Mouse (Mus musculus) midbrain, embryonic 16.5 days (tissue): ENCODE data around the gene Colq. TPM values are rescaled to one million over a fixed set of nuclear protein-coding genes. Genes with fewer than 3 reads are reported as not detected.
"Not testable (repeated sequence)": the region's sequence is repeated elsewhere in the genome, so short reads cannot be mapped to it uniquely, and the experiment has no call there.

ENCODE experiments used
- ATAC-seq: fragments of 200-750 bp; cut with Nextera tagmentation; 2 replicates; pipeline ENCODE4 v1.8.0; 2017; ENCODE audit warnings: moderate TSS enrichment
- H3K27ac ChIP-seq: fragments of 300-500 bp; sonication (generic); 2 replicates; pipeline ENCODE4 v1.5.1; 2014; ENCODE audit warnings: mild to moderate bottlenecking, low read length, mixed read lengths
- H3K27me3 ChIP-seq: fragments of 300-500 bp; sonication (generic); 2 replicates; pipeline ENCODE4 v1.6.1; 2014; ENCODE audit warnings: low read depth, low read length, mixed read lengths; ENCODE audit not compliant: control insufficient read depth, insufficient read depth
- H3K36me3 ChIP-seq: fragments of 300-500 bp; sonication (generic); 2 replicates; pipeline ENCODE4 v1.6.1; 2014; ENCODE audit warnings: mild to moderate bottlenecking, low read length, moderate library complexity, mixed read lengths; ENCODE audit not compliant: control insufficient read depth, insufficient read depth
- H3K4me1 ChIP-seq: fragments of 300-500 bp; sonication (generic); 2 replicates; pipeline ENCODE4 v1.6.1; 2014; ENCODE audit warnings: mild to moderate bottlenecking, low read length, mixed read lengths; ENCODE audit not compliant: control insufficient read depth, insufficient read depth
- H3K4me2 ChIP-seq: fragments of 300-500 bp; sonication (generic); 2 replicates; pipeline ENCODE4 v1.6.1; 2014; ENCODE audit warnings: mild to moderate bottlenecking, low read length, mixed read lengths
- H3K4me3 ChIP-seq: fragments of 300-500 bp; sonication (generic); 2 replicates; pipeline ENCODE4 v1.5.1; 2014; ENCODE audit warnings: low read depth, mild to moderate bottlenecking, low read length, moderate library complexity, mixed read lengths
- H3K9ac ChIP-seq: fragments of 300-500 bp; sonication (generic); 2 replicates; pipeline ENCODE4 v1.6.1; 2014; ENCODE audit warnings: low read depth, low read length, mixed read lengths
- H3K9me3 ChIP-seq: fragments of 300-500 bp; sonication (generic); replicated peaks from 2 replicates; pipeline ENCODE4 v1.6.1; 2014; ENCODE audit warnings: mild to moderate bottlenecking, low read length, mixed read lengths; ENCODE audit not compliant: control insufficient read depth, poor library complexity, severe bottlenecking
- WGBS: fragments of 180-500 bp; shearing (Covaris S2); extraction: QIAGEN DNeasy Blood & Tissue Kit; methylation state at CpG from one replicate; pipeline ENCODE4 v1.1.7; 2014; 5-methylcytosine and 5-hydroxymethylcytosine counted together
- polyA plus RNA-seq: library from polyadenylated mRNA; unstranded; fragments of >200 nt; fragmentation: Nextera tagmentation; extraction: Ambion mirVana; gene quantifications from 2 replicates; pipeline ENCODE4 v1.2.1, GENCODE M21; 2015

Gene Colq
- polyA plus RNA-seq, 1 experiment from 2014 or later, result not detected

GRCm38 (mm10) chr14:31605514-31605913 is 14.4 kb upstream of the Colq start:
- Histone ChIP-seq H3K36me3 (no peaks in the 10 kb centered on the region), H3K27ac (no peak overlapping the region), H3K4me1 (no peaks in the 10 kb centered on the region), H3K9ac (no peak overlapping the region), H3K27me3 (no peaks in the 10 kb centered on the region), H3K4me2 (no peak overlapping the region), H3K9me3 (no peaks in the 10 kb centered on the region), H3K4me3 (no peak overlapping the region)
- ATAC-seq, result no peak
- 57% methylated on average over 6 of the region's 6 CpGs for WGBS

- H3K36me3 ChIP-seq, result no peaks in the 10 kb centered on the region
- H3K9ac ChIP-seq, result no peak overlapping the region
- H3K4me3 ChIP-seq, result no peak overlapping the region
- no peak for ATAC-seq
- no peak overlapping the region for H3K4me2 ChIP-seq
- no peaks in the 10 kb centered on the region for H3K4me1 ChIP-seq
- no peaks in the 10 kb centered on the region for H3K9me3 ChIP-seq
- H3K27ac ChIP-seq, result no peak overlapping the region
- 89% methylated on average over 5 of the region's 5 CpGs for WGBS
- H3K27me3 ChIP-seq, result no peaks in the 10 kb centered on the region
Measured at GRCm38 (mm10) chr14:31604916-31605315, 13.8 kb upstream of the Colq start.

- not testable (repeated sequence) for H3K27ac ChIP-seq, H3K4me1 ChIP-seq, H3K4me2 ChIP-seq, ATAC-seq, H3K36me3 ChIP-seq, H3K9me3 ChIP-seq, H3K27me3 ChIP-seq, H3K4me3 ChIP-seq, H3K9ac ChIP-seq
- WGBS, result 90% methylated on average over 6 of the region's 6 CpGs
Measured at GRCm38 (mm10) chr14:31602616-31602979, 11.5 kb upstream of the Colq start.

GRCm38 (mm10) chr14:31601908-31602615 is 10.9 kb upstream of the Colq start:
- no peak overlapping the region for H3K9ac ChIP-seq

GRCm38 (mm10) chr14:31597446-31597845 is 6.3 kb upstream of the Colq start:
- Histone ChIP-seq H3K4me3 (no peak overlapping the region), H3K27me3 (no peaks in the 10 kb centered on the region), H3K36me3 (no peaks in the 10 kb centered on the region), H3K9ac (no peak overlapping the region), H3K9me3 (no peaks in the 10 kb centered on the region), H3K27ac (no peak overlapping the region), H3K4me1 (no peaks in the 10 kb centered on the region), H3K4me2 (no peak overlapping the region)
- ATAC-seq, result no peak
- 94% methylated on average over 4 of the region's 4 CpGs for WGBS

More at GRCm38 (mm10) chr14:31601908-31602615, 10.9 kb upstream of the Colq start:
- H3K36me3 ChIP-seq, result no peaks in the 10 kb centered on the region
- WGBS, result 91% methylated on average over 14 of the region's 14 CpGs
- H3K27me3 ChIP-seq, result no peaks in the 10 kb centered on the region
- no peak overlapping the region for H3K4me3 ChIP-seq
- no peak overlapping the region for H3K4me2 ChIP-seq
- H3K27ac ChIP-seq, result no peak overlapping the region
- H3K4me1 ChIP-seq, result no peaks in the 10 kb centered on the region
- H3K9me3 ChIP-seq, result no peaks in the 10 kb centered on the region
- ATAC-seq, result no peak

GRCm38 (mm10) chr14:31596408-31596807 is 5.3 kb upstream of the Colq start:
- no peak overlapping the region for H3K9ac ChIP-seq
- no peak overlapping the region for H3K27ac ChIP-seq
- H3K4me3 ChIP-seq, result no peak overlapping the region
- H3K4me1 ChIP-seq, result no peaks in the 10 kb centered on the region
- H3K36me3 ChIP-seq, result no peaks in the 10 kb centered on the region
- H3K9me3 ChIP-seq, result no peaks in the 10 kb centered on the region
- no peaks in the 10 kb centered on the region for H3K27me3 ChIP-seq
- 85% methylated on average over 7 of the region's 7 CpGs for WGBS
- H3K4me2 ChIP-seq, result no peak overlapping the region
- no peak for ATAC-seq

- 75% methylated on average over 3 of the region's 3 CpGs for WGBS
Measured at GRCm38 (mm10) chr14:31594693-31595092, 3.5 kb upstream of the Colq start.

GRCm38 (mm10) chr14:31593036-31593435 is 1.9 kb upstream of the Colq start:
- no peaks in the 10 kb centered on the region for H3K4me1 ChIP-seq
- WGBS, result 86% methylated on average over 2 of the region's 2 CpGs
- H3K4me2 ChIP-seq, result no peak overlapping the region

More at GRCm38 (mm10) chr14:31594693-31595092, 3.5 kb upstream of the Colq start:
- no peak overlapping the region for H3K4me2 ChIP-seq
- no peaks in the 10 kb centered on the region for H3K4me1 ChIP-seq
- no peaks in the 10 kb centered on the region for H3K36me3 ChIP-seq
- 0 out of 2 replicates have a peak, but pooled peaks cover 2% of the 10 kb centered on the region for H3K9me3 ChIP-seq
- no peaks in the 10 kb centered on the region for H3K27me3 ChIP-seq
- ATAC-seq, result no peak
- H3K27ac ChIP-seq, result no peak overlapping the region
- no peak overlapping the region for H3K9ac ChIP-seq
- H3K4me3 ChIP-seq, result no peak overlapping the region

GRCm38 (mm10) chr14:31586451-31586850 is 4.7 kb downstream of the Colq start:
- H3K36me3 ChIP-seq, result no peaks in the 10 kb centered on the region
- no peak overlapping the region for H3K9ac ChIP-seq
- no peak for ATAC-seq
- WGBS, result 81% methylated on average over 8 of the region's 8 CpGs
- H3K4me2 ChIP-seq, result no peak overlapping the region
- 0 out of 2 replicates have a peak, but pooled peaks cover 2% of the 10 kb centered on the region for H3K9me3 ChIP-seq
- no peak overlapping the region for H3K27ac ChIP-seq
- no peaks in the 10 kb centered on the region for H3K27me3 ChIP-seq
- H3K4me1 ChIP-seq, result no peaks in the 10 kb centered on the region
- no peak overlapping the region for H3K4me3 ChIP-seq

More at GRCm38 (mm10) chr14:31593036-31593435, 1.9 kb upstream of the Colq start:
- Histone ChIP-seq H3K27me3 (no peaks in the 10 kb centered on the region), H3K9ac (no peak overlapping the region), H3K27ac (no peak overlapping the region), H3K36me3 (no peaks in the 10 kb centered on the region), H3K9me3 (0 out of 2 replicates have a peak, but pooled peaks cover 2% of the 10 kb centered on the region), H3K4me3 (no peak overlapping the region)
- ATAC-seq, result no peak
